Mouse (Mus musculus) kidney, postnatal 0 days (tissue): ENCODE measurements around the gene Tnpo2. TPM values are rescaled to one million over a fixed set of nuclear protein-coding genes. Genes with fewer than 3 reads are reported as not detected.

Experiments
- ATAC-seq: fragments of 200-750 bp; cut with Nextera tagmentation; replicated peaks from 2 replicates; pipeline ENCODE4 v1.8.0; 2017; ENCODE audit warnings: low read depth, moderate number of reproducible peaks, moderate TSS enrichment, moderate library complexity; ENCODE audit not compliant: low FRiP score
- DNase-seq: peaks from one replicate; pipeline ENCODE4 v3.0.0-alpha.2; 2016; ENCODE audit warnings: low spot score
- H3K27ac ChIP-seq: fragments of 300-500 bp; sonication (generic); 2 replicates; pipeline ENCODE4 v1.5.1; 2014; ENCODE audit warnings: mild to moderate bottlenecking
- H3K27me3 ChIP-seq: fragments of 300-500 bp; sonication (generic); 2 replicates; pipeline ENCODE4 v1.6.1; 2014; ENCODE audit warnings: low read length, mixed read lengths; ENCODE audit not compliant: insufficient read depth
- H3K36me3 ChIP-seq: fragments of 300-500 bp; sonication (generic); 2 replicates; pipeline ENCODE4 v1.6.1; 2014; ENCODE audit warnings: low read length, mixed read lengths; ENCODE audit not compliant: insufficient read depth
- H3K4me1 ChIP-seq: fragments of 300-500 bp; sonication (generic); replicated peaks from 2 replicates; pipeline ENCODE4 v1.6.1; 2014; ENCODE audit warnings: antibody characterized with exemption, low read length, mixed read lengths; ENCODE audit not compliant: insufficient read depth
- H3K4me2 ChIP-seq: fragments of 300-500 bp; sonication (generic); 2 replicates; pipeline ENCODE4 v1.6.1; 2014; ENCODE audit warnings: mild to moderate bottlenecking, low read length, moderate library complexity, mixed read lengths
- H3K4me3 ChIP-seq: fragments of 300-500 bp; sonication (generic); replicated peaks from 2 replicates; pipeline ENCODE4 v1.5.1; 2014; ENCODE audit warnings: low read depth, low read length
- H3K9ac ChIP-seq: fragments of 300-500 bp; sonication (generic); 2 replicates; pipeline ENCODE4 v1.6.1; 2014; ENCODE audit warnings: low read depth, low read length
- H3K9me3 ChIP-seq: fragments of 300-500 bp; sonication (generic); replicated peaks from 2 replicates; pipeline ENCODE4 v1.6.1; 2016; ENCODE audit warnings: low read length, inconsistent platforms, mixed read lengths
- CTCF ChIP-seq: IDR thresholded peaks from 2 replicates; pipeline ENCODE4 v1.5.1; 2016; ENCODE audit warnings: antibody characterized with exemption, low read depth, mild to moderate bottlenecking, moderate library complexity
- whole genome bisulfite sequencing: fragments of 180-500 bp; shearing (Covaris S2); extraction: QIAGEN DNeasy Blood & Tissue Kit; methylation state at CpG from one replicate; pipeline ENCODE4 v1.1.7; 2014; 5-methylcytosine and 5-hydroxymethylcytosine counted together
- polyA plus RNA-seq: library from polyadenylated mRNA; unstranded; fragments of >200 nt; fragmentation: Nextera tagmentation; extraction: Ambion mirVana; gene quantifications from 2 replicates; pipeline ENCODE4 v1.2.1, GENCODE M21; 2015

The Tnpo2 gene
- polyA plus RNA-seq, 1 experiment from 2014 or later: 19.0 TPM

- H3K36me3 ChIP-seq: peaks cover 34% of the 10 kb centered on the region
- H3K4me2 ChIP-seq: no peak overlapping the region
- H3K4me1 ChIP-seq: no peaks in the 10 kb centered on the region; the same call in 1 of the 2 replicates
- H3K9ac ChIP-seq: no peak overlapping the region
- 90% methylated on average over 2 of the region's 2 CpGs for WGBS
- no peak overlapping the region for H3K27ac ChIP-seq
- no peak overlapping the region for H3K4me3 ChIP-seq
- H3K9me3 ChIP-seq: no peaks in the 10 kb centered on the region
- no peaks in the 10 kb centered on the region for H3K27me3 ChIP-seq
- TF ChIP-seq CTCF: no peak
- no peak for ATAC-seq
- DNase-seq: no peak
Measured at GRCm38 (mm10) chr8:85088771-85089170, 52.1 kb downstream of the Tnpo2 start.

DNA sequence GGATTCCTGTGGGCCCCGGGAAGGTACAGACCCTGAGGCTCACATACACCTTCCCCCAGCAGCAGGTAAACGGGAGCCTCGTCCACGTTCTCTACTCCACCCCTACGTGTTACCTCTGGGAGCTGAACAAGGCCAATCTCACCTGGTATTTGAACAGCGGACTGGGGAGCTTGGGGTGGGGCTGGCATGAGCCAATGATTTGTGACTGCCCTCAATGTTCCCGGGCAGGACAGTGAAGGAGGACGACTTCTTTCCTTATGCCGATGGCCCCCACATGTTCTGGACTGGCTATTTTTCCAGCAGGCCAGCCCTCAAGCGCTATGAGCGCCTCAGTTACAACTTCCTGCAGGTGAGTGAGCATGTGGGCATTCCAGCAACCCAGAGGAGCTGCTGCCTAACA is 54.1 kb downstream of the Tnpo2 start:
- ATAC-seq: no peak
- Histone ChIP-seq H3K9ac (no peak overlapping the region), H3K4me1 (no peaks in the 10 kb centered on the region), H3K36me3 (peaks cover 43% of the 10 kb centered on the region; the same call in 1 of the 2 replicates), H3K27ac (no peak overlapping the region), H3K9me3 (no peaks in the 10 kb centered on the region), H3K4me2 (no peak overlapping the region), H3K4me3 (no peak overlapping the region), H3K27me3 (no peaks in the 10 kb centered on the region)
- 89% methylated on average over 11 of the region's 11 CpGs for WGBS
- TF ChIP-seq CTCF: no peak
- no peak for DNase-seq

GRCm38 (mm10) chr8:85091526-85092090 is 54.9 kb downstream of the Tnpo2 start:
- TF ChIP-seq CTCF: no peak
- no peaks in the 10 kb centered on the region for H3K27me3 ChIP-seq
- no peaks in the 10 kb centered on the region for H3K4me1 ChIP-seq
- H3K4me2 ChIP-seq: no peak overlapping the region
- H3K9ac ChIP-seq: no peak overlapping the region
- H3K9me3 ChIP-seq: no peaks in the 10 kb centered on the region
- H3K27ac ChIP-seq: no peak overlapping the region
- no peak for ATAC-seq
- H3K36me3 ChIP-seq: peaks cover 47% of the 10 kb centered on the region
- DNase-seq: no peak
- WGBS: 47% methylated on average over 21 of the region's 21 CpGs
- H3K4me3 ChIP-seq: no peak overlapping the region

- TF ChIP-seq CTCF: no peak
- no peak overlapping the region for H3K9ac ChIP-seq
- no peak overlapping the region for H3K4me3 ChIP-seq
- H3K9me3 ChIP-seq: no peaks in the 10 kb centered on the region
- no peaks in the 10 kb centered on the region for H3K4me1 ChIP-seq
- no peak overlapping the region for H3K27ac ChIP-seq
- no peak for ATAC-seq
- H3K27me3 ChIP-seq: no peaks in the 10 kb centered on the region
- WGBS: 92% methylated on average over 13 of the region's 13 CpGs
- DNase-seq: no peak
- no peak overlapping the region for H3K4me2 ChIP-seq
- peaks cover 43% of the 10 kb centered on the region for H3K36me3 ChIP-seq
Measured at GRCm38 (mm10) chr8:85095051-85095450, 58.3 kb downstream of the Tnpo2 start.

GRCm38 (mm10) chr8:85095566-85095965 is 58.9 kb downstream of the Tnpo2 start:
- Histone ChIP-seq H3K27ac (no peak overlapping the region), H3K4me1 (no peaks in the 10 kb centered on the region), H3K4me3 (no peak overlapping the region), H3K36me3 (peaks cover 43% of the 10 kb centered on the region), H3K9me3 (no peaks in the 10 kb centered on the region), H3K27me3 (no peaks in the 10 kb centered on the region), H3K9ac (no peak overlapping the region), H3K4me2 (no peak overlapping the region)
- ATAC-seq (no peak), DNase-seq (no peak)
- WGBS: 89% methylated on average over 7 of the region's 7 CpGs
- no peak for TF ChIP-seq CTCF

DNA sequence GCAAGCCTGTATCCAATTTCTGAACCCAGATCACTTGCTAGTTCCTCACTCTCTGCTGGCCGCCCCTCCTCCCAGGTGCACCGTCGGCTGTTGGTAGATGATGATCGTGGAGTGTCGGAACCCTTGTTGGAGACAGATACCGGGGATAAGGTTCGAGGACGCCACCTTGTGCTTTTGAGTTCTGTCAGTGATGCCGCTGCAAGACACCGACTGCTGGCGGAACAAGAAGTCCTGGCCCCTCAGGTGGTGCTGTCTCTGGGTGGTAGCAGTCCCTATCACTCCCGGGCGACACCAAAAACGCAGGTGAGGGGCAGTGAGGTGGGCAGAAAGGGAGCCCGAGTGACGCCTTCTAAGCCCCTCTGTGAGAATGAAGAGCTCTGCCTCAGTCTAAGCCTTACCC is 59.5 kb downstream of the Tnpo2 start:
- H3K27me3 ChIP-seq: no peaks in the 10 kb centered on the region
- H3K4me2 ChIP-seq: no peak overlapping the region
- H3K4me1 ChIP-seq: no peaks in the 10 kb centered on the region
- no peak overlapping the region for H3K4me3 ChIP-seq
- no peaks in the 10 kb centered on the region for H3K9me3 ChIP-seq
- no peak for TF ChIP-seq CTCF
- ATAC-seq (no peak), DNase-seq (no peak)
- H3K36me3 ChIP-seq: peaks cover 43% of the 10 kb centered on the region
- H3K9ac ChIP-seq: no peak overlapping the region
- 85% methylated on average over 16 of the region's 16 CpGs for WGBS
- H3K27ac ChIP-seq: no peak overlapping the region

DNA sequence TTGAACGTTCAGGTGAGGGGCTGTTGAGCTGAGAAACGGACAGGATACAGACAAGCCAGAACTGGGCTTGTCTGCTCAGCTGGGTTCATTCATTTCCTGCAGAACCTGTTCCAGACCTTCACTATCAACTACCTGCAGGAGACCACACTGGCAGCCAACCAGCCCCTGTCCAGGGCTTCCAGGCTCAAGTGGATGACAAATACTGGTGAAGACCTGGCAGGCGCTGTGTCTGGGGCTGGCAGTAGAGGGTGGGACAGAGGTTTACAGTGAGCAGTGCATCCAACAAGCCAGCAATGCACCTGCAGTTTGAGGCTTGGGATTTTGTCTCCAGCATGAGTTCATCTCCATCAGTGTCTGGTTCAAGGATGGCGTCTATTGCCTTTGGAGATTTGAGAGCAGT is 60.1 kb downstream of the Tnpo2 start:
- TF ChIP-seq CTCF: no peak
- WGBS: 88% methylated on average over 4 of the region's 4 CpGs
- H3K4me1 ChIP-seq: no peaks in the 10 kb centered on the region
- no peak overlapping the region for H3K4me2 ChIP-seq
- ATAC-seq (no peak), DNase-seq (no peak)
- no peaks in the 10 kb centered on the region for H3K27me3 ChIP-seq
- H3K9ac ChIP-seq: no peak overlapping the region
- H3K27ac ChIP-seq: no peak overlapping the region
- H3K4me3 ChIP-seq: no peak overlapping the region
- H3K9me3 ChIP-seq: no peaks in the 10 kb centered on the region
- H3K36me3 ChIP-seq: peaks cover 40% of the 10 kb centered on the region
